Mouse (Mus musculus) lung, postnatal 25 days (tissue): ENCODE measurements around the gene Nrg4.
A peak's percentile ranks its signal among the peaks of the same experiment; 100 is the strongest.

Experiments
- DNase-seq: peaks from one replicate; pipeline ENCODE4 v3.0.0; 2022; ENCODE audit warnings: low spot score

The Nrg4 gene

DNA sequence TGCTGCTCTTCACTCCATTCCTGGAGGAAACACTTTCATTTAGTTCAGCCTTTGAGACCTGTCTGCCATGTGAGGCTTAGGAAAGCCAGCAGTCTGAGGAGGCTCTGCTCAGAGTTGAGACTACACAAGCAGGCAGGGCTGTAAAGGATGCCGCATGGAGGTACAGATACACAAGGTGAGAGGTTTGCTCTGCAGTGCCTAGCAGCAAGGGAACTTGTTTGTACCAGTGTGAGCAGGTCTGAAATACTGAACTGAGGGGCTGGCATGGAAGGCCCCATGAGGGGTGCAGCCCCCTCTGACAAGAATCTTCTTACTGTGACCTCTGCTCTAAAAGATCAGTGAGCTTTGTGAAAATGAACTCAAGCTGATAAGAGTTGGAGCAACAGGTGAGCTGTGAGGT is 113.2 kb downstream of the Nrg4 start:
- DNase-seq = no peak

- DNase-seq = no peak
Observed at GRCm38 (mm10) chr9:55211611-55212010, 115.0 kb downstream of the Nrg4 start.

DNA sequence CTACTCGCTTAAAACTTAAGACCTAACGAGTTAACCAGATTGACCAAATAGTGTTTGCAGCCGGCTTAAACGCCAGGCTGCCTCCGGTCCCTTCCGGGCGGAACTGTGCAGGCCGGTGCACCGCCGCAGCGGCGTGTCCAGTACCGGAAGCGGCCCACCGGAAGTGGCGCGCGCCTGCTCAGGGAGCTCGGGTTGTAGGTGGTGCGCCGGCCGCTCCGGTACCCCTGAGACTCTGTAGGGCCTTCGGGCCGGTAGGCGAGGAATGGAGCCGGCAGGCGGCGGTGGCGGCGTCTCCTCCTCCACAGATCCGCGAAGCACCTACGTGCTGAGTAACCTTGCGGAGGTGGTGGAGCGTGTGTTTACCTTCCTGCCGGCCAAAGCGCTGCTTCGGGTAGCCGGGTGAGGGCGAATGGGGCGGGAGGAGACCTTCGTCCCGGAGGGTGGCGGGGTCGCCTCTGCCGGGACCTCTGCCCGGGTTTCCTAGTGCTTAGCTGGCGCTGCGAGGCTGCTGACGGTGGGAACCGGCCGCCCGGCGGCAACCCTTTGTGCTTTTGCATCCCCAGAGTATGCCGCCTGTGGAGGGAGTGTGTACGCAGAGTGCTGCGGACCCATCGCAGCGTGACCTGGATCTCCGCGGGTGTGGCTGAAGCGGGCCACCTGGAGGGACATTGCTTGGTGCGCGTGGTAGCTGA is 117.7 kb downstream of the Nrg4 start, which contains the start of gene Fbxo22:
Gene Fbxo22 (plus strand): TSS at position 136 of the 692 bp plus-strand sequence.
- DNase-seq = peak; percentile 79

- no peak for DNase-seq
Observed at GRCm38 (mm10) chr9:55208458-55208789, 118.2 kb downstream of the Nrg4 start.

DNA sequence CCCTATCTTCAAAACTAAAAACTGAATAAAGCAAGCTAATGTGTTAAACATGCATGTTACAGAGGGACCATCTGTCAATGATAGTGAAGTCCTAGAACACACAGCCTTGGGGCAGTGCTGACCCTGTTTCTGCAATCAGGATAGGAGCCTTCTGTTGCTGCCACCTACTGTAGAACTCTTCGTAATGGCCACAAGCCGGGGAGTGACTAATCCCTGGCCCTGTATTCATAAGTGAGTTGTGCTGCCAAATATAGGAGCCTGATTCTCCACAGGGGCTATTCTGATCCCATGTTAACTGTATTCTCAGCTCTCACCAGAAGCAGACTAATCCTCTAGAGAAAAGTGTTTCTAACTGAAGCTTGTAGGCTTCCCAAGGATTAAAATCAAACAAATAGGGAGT is 127.3 kb downstream of the Nrg4 start:
- DNase-seq = no peak

- no peak for DNase-seq
Observed at GRCm38 (mm10) chr9:55198260-55198659, 128.4 kb downstream of the Nrg4 start.

GRCm38 (mm10) chr9:55195876-55196275 is 130.8 kb downstream of the Nrg4 start:
- no peak for DNase-seq

- no peak for DNase-seq
Observed at GRCm38 (mm10) chr9:55174235-55174634, 152.4 kb downstream of the Nrg4 start.

DNA sequence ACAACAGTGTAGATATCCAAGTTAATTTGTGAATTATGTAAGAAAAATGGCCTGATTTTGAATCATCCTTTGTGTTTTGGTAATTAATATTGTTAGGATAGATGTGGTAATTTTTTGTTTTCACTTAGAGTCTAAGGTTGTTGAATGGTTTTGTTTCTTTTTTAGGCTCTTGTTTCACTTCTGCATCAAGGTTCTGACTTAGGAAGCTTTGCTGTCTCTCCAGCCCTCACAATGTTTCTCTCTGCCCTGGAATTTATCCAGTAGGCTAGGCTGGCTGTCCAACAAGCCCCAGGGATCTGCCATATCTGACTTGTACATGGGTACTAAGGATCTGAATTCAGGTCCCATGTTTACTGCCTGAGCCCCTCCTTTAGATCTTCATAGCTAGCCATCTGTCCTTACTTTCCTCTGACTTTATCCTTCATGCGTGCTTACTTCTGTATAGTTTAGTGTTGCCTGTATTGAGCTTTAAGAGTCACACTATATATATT is 154.4 kb downstream of the Nrg4 start:
- DNase-seq = no peak

- DNase-seq = peak; percentile 14
Observed at GRCm38 (mm10) chr9:55170655-55171412, 155.8 kb downstream of the Nrg4 start.
